Mouse (Mus musculus) thymus, postnatal 25 days (tissue): ENCODE data around the gene Slc26a1.
"Not testable (repeated sequence)": the region's sequence is repeated elsewhere in the genome, so short reads cannot be mapped to it uniquely, and the experiment has no call there.

ENCODE experiments used
- DNase-seq: peaks from one replicate; pipeline ENCODE4 v3.0.0; 2022

Slc26a1 gene

GRCm38 (mm10) chr5:108655381-108655780 is 20.0 kb downstream of the Slc26a1 start:
- no peak for DNase-seq

GRCm38 (mm10) chr5:108654444-108654990 is 20.9 kb downstream of the Slc26a1 start:
- DNase-seq, result no peak

DNA sequence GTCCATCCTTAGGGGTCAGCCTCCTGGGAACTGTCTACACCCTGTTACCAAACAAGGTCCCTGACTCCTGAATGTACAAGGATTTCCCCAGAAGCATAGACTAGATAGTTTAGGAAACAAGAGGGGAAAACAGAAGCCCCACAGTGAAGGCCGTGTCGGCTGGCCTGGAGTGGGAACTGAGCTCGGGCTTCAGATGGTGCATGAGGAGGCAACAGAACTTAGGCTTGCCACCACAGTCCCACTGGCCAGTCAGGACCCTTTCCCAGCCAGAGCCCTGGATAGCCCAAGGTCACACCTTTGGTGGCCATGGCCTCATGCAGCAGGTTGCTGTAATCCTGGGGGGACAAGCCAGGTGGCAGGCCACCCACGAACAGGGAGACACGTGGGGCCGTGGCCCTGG is 22.0 kb downstream of the Slc26a1 start:
- no peak for DNase-seq

DNA sequence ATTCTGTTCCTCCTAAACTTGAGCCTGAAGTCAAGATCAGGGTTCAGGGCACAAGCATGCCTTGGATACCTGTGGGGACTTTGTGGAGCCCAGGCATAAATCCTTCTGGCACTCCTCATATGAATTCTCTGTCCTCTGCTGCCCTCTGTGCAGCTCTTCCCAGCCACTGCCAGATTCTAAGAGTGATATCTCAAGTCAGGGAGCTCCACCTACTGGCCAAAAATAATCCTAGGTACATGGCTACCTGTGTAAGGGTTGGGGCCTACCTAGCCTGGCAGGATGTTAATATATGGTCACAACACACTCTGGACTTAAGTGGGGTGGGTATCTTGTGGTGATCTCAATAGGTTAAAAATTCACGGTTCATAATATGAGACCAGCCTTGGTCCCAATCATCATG is 23.5 kb downstream of the Slc26a1 start:
- DNase-seq, result peak; percentile 70

DNA sequence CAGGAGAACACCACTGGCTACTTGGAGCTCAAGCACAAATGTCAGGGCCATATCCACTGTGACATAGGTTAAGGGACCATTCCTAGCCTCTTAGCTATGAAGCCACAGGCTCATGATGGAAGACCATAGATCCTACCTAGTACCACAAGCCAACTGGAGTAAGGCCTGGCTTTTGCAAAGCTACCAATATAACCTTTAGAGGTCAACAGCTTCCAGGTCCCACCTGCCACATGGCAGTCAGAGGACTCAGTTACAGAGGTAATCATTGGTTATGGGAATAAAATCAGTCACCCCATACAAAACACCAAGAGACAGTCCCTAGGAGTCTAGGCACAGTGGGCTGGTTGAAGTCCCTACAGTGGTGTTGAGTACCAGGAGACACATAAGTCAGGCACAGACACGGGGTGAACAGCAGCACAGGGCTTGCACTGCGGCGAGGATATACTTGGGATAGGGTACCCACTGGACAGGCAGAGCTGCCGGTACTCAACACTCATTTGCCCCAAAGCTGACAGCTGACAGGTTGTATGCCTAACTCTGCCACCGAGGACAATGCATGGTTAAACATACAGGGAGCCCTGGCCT is 24.1 kb downstream of the Slc26a1 start:
- DNase-seq, result no peak

DNA sequence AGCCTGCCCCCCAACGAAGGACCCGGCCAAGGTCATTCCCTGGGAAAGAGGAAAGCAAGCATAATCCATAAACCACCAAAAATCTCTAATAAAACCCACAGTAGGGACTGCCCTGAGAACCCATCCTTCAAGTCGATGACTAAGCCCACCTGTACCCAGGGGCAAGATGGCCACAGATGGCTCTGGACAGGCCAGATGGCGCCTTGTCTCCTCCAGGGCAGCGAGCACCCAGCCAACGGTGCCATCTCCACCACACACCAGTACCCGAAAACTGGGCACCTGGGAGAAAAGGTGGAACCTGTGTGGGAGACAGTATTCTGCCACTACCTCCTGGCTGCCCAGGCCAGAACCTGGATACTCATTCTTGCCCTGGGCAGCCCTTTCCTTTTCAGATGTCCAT is 25.0 kb downstream of the Slc26a1 start:
- no peak for DNase-seq

DNA sequence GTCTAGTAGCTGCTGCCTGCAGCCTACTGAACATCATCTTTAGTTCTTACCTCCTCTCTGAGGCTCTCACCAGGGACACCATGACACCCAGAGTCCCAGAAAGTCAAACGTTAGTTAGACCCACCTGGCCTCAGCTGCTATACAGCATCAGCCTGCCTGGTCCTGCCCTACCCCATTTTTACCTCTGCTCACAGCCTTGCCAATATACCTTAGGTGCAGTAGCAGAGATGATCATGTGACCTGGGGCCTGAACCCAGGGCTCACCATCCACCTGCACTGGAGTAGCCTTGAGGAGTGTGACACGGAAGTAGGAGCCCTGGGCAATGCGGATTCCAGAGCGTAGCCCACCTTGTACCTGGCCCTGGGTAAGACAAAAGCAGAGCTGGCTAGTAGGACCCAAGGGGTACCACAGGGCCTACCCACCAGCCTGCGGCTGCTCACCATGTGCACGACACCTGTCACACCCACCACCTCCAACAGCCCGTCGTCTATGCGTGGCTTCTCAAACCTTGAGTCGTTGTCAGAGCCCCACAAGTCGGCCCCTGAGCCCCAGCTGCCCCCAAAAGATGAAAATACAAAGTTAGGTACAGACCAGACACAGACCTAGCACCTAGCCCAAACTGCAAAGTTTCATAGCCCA is 26.3 kb downstream of the Slc26a1 start:
- no peak for DNase-seq

DNA sequence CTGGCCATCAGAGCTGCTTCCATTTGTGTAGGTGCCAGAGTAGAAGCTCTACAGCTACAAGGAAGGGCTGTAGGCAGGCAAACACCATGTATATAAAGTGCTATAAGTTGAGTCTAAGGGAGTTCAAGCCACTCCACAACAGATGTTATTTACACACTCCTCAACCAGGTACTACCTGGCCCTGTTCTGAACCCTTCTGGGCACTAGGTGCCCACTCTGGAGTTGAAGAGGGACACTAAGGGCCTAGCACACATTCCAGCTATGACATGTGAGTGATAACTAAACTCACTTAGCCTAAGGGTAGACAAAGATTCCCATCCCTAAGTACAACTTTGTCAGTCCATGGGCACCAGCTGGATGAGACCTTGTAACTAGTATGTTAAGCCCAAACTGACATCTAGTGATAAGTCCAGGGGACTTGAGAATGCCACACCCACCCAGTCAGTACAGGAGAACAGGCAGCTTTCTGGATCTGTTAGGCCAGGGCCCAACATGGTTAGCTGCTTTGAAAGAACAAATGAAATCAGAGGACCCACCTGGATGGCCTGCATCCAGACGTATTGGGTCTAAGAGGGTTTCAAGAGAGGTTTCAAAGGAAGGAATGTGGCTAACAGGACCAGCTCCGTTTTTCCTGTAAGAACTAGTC is 27.4 kb downstream of the Slc26a1 start:
- no peak for DNase-seq

- no peak for DNase-seq
These were observed 28.1 kb downstream of the Slc26a1 start for GRCm38 (mm10) chr5:108647311-108647710.

- no peak for DNase-seq
These were observed 29.1 kb downstream of the Slc26a1 start for GRCm38 (mm10) chr5:108646343-108646660.

GRCm38 (mm10) chr5:108645651-108646342 is 29.6 kb downstream of the Slc26a1 start:
- DNase-seq, result no peak

DNA sequence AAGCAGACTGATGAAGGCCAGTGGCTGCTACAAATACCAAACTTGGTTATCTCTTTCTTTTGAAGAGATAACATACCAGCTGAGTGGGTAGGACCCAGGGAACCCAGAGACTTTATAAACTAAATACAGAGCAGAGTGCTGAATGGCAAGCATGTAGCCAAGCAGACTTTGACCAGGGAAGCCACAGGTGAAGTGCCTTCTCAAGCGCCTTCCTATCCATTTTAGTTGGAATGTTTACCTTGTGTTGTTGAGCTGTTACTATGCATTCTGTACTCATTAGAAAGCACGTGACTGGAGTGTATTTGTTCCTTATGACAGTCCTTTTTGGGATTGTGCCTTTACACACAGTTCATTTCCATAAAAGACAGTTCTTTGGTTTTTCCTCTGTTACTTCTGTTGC is 31.7 kb downstream of the Slc26a1 start:
- DNase-seq, result no peak

DNA sequence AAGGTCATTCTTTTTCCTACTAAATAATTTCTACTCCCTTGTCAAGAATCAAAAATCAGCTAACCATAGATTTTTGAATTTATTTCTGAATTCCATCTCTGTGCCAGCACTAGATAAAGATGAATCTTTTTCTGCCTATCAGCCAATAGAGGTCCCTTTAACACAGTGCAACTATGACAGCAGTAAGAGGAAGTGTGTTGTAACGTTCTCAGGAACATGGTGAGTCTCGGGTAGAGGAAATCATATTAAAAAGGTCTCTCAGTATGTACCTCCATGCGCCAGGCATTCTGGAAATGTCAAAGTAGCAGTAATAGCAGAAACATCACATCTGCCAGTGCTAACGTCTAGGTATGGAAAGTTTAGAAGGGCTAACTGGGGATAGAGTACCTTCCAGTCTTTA is 39.2 kb downstream of the Slc26a1 start:
- DNase-seq, result no peak

DNA sequence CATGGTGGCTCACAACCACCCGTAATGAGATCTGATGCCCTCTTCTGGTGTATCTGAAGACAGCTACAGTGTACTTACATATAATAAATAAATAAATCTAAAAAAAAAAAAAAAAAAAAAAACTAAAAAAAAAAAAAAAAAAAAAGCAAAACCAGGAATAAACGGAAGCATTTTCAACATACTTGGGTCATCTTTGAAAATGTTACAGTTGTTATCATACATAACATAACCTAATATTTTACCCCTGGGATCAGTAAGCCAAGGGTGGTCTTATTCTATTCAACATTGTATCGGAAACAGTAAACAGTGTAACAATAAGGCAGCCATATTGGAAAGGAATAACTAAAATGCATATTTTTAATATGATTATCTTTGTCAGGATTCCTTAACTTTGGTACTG is 41.3 kb downstream of the Slc26a1 start:
- not testable (repeated sequence) for DNase-seq

DNA sequence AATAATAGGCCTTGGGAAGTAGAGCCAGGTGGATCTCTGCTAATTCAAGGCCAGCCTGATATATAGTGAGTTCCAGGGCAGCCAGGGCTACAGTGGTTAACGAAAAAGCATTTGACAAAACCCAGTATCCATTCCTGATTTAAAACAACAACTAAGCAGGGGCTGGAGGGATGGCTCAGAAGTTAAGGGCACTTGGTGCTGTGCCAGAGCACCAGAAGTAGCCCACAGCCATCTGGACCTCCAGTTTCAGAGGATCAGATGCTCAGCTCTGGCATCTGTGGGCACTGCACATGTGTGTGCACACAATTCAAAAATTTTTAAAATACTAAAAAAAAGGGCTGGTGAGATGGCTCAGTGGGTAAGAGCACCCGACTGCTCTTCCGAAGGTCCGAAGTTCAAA is 41.7 kb downstream of the Slc26a1 start:
- no peak for DNase-seq

DNA sequence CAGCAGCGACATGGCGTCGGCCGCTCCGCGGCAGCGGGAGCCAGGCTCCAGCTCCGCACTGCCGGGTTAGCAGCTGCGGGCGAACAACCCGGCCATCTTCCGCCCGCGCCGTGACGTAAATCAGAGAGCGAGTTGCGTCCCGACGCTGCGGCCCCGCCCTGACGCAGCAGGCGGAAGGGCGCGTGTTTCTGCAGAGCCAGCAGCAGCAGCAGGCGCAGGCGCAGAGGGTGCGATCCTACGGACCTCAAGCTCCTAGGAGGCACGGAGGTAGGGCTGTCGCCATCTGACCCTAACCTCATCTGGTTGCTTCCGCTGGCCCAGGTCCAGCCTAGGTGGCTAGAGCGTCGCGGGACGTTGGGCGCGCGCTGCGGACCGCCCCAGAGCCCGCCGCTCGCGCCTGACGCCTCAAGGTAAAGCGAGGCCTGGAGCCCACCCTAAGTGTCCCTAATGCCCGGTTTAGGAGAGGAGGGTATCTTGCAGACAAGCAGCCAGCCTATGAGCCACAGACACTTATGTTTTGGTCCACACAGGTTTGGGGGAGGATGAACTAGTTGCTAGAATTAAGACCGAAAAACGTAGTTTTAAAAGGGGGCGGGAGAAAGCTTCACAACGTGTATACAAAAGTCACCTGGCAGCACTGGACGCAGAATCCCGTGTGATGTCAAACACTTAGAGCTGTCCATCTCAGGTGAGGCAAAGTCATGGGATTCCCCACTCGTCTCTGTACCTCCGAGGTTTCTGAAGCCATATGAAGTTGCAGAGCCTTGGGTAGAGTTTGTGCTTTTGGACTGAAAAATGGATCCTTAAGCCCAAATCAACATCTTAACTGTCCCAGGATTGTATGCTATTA is 45.5 kb downstream of the Slc26a1 start, which contains the start of the genes Gak and Tmem175:
TSS of gene Gak (minus strand) at position 122 of the 850 bp plus-strand sequence.
TSS of gene Tmem175 (plus strand) at position 137 of the 850 bp plus-strand sequence.
- DNase-seq, result peak; percentile 93

- no peak for DNase-seq
These were observed 46.3 kb downstream of the Slc26a1 start for GRCm38 (mm10) chr5:108628891-108629633.

DNA sequence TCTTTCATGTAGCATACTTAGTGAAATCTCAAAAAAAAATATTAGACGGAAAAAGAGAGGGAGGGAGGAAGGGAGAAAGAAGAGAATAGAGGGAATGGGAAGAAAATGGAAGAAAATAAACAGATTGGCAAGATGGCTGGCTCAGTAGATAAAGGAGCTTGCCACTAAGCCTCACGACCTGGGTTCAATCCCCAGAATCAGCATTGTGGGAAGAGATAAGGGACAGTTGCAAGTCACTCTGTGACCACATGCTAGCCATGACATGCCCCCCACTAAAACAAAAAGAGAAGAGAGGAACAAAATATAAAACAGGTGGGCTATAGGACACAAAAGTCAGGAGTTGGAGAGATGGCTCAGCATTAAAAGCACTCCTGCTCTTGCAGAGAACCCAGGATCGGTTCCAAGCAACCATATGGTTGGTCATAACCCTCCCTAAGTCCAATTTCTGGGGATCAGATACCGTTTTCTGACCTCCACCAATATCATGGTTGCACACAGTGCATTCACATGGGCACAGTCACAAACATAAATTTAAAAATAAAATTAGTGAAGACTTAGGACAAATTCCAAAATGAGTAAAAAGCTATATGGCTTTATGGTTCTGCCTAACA is 49.2 kb downstream of the Slc26a1 start:
- DNase-seq, result no peak

DNA sequence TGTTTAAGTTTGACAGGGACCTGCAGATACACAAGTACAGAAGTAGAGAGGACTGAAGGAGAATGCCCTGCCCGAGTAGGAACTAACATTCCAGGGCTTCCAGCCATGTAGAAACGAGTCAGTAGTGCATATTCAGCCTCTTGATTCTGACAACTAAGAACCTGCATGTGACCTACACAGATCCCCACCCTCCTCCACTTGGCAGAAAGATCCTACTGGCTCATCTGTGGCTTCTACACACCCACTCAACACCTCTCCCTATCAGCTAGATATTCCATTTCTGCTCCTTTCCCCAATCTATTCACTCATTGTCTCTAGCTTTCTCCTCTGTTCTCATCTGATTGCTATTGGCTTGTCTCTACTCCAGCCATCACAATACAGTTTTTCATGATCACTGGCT is 53.5 kb downstream of the Slc26a1 start:
- no peak for DNase-seq
